Mouse (Mus musculus): Measurements from ENCODE around the gene Pm20d2. TPM values are rescaled to one million over a fixed set of nuclear protein-coding genes. Genes with fewer than 3 reads are reported as not detected.
A peak's percentile ranks its signal among the peaks of the same experiment; 100 is the strongest.

Pm20d2 gene
- total RNA-seq (2021), result 10 to 100 TPM; 29.3 to 30.2 TPM
- long read RNA-seq, experiment 1, transcript Pm20d2-201 (7 exons, 1,445 nt), result major isoform, 8 of 14 reads
- long read RNA-seq, experiment 1, partial matches to known transcripts, result 1 of 14 reads
- long read RNA-seq, experiment 1, other reads (novel, unspliced or antisense), result 4 of 14 reads
- long read RNA-seq, experiment 2, partial matches to known transcripts, result 0 of 6 reads
- long read RNA-seq, experiment 2, other reads (novel, unspliced or antisense), result 2 of 6 reads

- intact Hi-C loops (cut with DNase I), result loop anchor here (5.0 kb wide), 2 partner anchors 42 to 58 kb away; no protein-coding TSS in a partner anchor
- no peak for DNase-seq
Measured at GRCm38 (mm10) chr4:33189735-33190036, at the start of gene Pm20d2. Gene Pm20d2, minus strand, starts transcription at chr4:33189737.

GRCm38 (mm10) chr4:33230881-33231280, 41.3 kb upstream of the Pm20d2 start:
- DNase-seq, result no peak
- intact Hi-C loops (cut with DNase I), result no loop called here

GRCm38 (mm10) chr4:33229639-33230038, 40.1 kb upstream of the Pm20d2 start:
- DNase-seq, result no peak
- intact Hi-C loops (cut with DNase I), result no loop called here

GRCm38 (mm10) chr4:33227164-33227563, 37.6 kb upstream of the Pm20d2 start:
- intact Hi-C loops (cut with DNase I), result no loop called here
- no peak for DNase-seq

- DNase-seq, result no peak
- intact Hi-C loops (cut with DNase I), result no loop called here
Measured at GRCm38 (mm10) chr4:33224003-33224675, 34.6 kb upstream of the Pm20d2 start.

- intact Hi-C loops (cut with DNase I), result no loop called here
- no peak for DNase-seq
Measured at GRCm38 (mm10) chr4:33221847-33222246, 32.3 kb upstream of the Pm20d2 start.

GRCm38 (mm10) chr4:33208881-33209841, 19.6 kb upstream of the Pm20d2 start, which contains the start of gene Srsf12:
Gene Srsf12, plus strand, starts transcription at chr4:33208991.
- DNase-seq, result peak; percentile 11 to 20

GRCm38 (mm10) chr4:33207551-33207950, 18.0 kb upstream of the Pm20d2 start:
- intact Hi-C loops (cut with DNase I), result loop anchor here (5.0 kb wide), 1 partner anchor 60 kb away; no protein-coding TSS in a partner anchor

More at GRCm38 (mm10) chr4:33208881-33209841, 19.6 kb upstream of the Pm20d2 start, which contains the start of gene Srsf12:
- intact Hi-C loops (cut with DNase I), result loop anchor here (5.0 kb wide), 1 partner anchor 62 kb away; no protein-coding TSS in a partner anchor

GRCm38 (mm10) chr4:33204682-33205081, 15.1 kb upstream of the Pm20d2 start:
- DNase-seq, result peak; percentile 54 to 61
- intact Hi-C loops (cut with DNase I), result loop anchor here (2.0 to 5.0 kb wide), 3 partner anchors 57 to 88 kb away; no protein-coding TSS in a partner anchor

More at GRCm38 (mm10) chr4:33207551-33207950, 18.0 kb upstream of the Pm20d2 start:
- DNase-seq, result no peak

GRCm38 (mm10) chr4:33198117-33198516, 8.6 kb upstream of the Pm20d2 start:
- DNase-seq, result no peak
- intact Hi-C loops (cut with DNase I), result no loop called here

- intact Hi-C loops (cut with DNase I), result loop anchor here (5.0 kb wide), 1 partner anchor 58 kb away; no protein-coding TSS in a partner anchor
Measured at GRCm38 (mm10) chr4:33188781-33189734, 479 bp downstream of the Pm20d2 start.

GRCm38 (mm10) chr4:33188164-33188563, 1.4 kb downstream of the Pm20d2 start:
- DNase-seq, result peak; percentile 20 to 48
- intact Hi-C loops (cut with DNase I), result loop anchor here (5.0 kb wide), 1 partner anchor 59 kb away; no protein-coding TSS in a partner anchor

More at GRCm38 (mm10) chr4:33188781-33189734, 479 bp downstream of the Pm20d2 start:
- DNase-seq, result peak; percentile 84 to 93

GRCm38 (mm10) chr4:33183477-33183876, 6.1 kb downstream of the Pm20d2 start:
- DNase-seq, result no peak
- intact Hi-C loops (cut with DNase I), result no loop called here

- intact Hi-C loops (cut with DNase I), result no loop called here
- DNase-seq, result no peak
Measured at GRCm38 (mm10) chr4:33152087-33153038, 37.2 kb downstream of the Pm20d2 start.

- intact Hi-C loops (cut with DNase I), result loop anchor here (5.0 kb wide), 2 partner anchors 43 to 58 kb away; partner anchors contain the start of gene Srsf12
- no peak for DNase-seq
Measured at GRCm38 (mm10) chr4:33149150-33149549, 40.4 kb downstream of the Pm20d2 start.

- DNase-seq, result peak; percentile 33 to 63
- intact Hi-C loops (cut with DNase I), result loop anchor here (1.0 to 5.0 kb wide), 3 partner anchors 44 to 144 kb away; partner anchors contain the start of gene Srsf12
Measured at GRCm38 (mm10) chr4:33147825-33148224, 41.7 kb downstream of the Pm20d2 start.

GRCm38 (mm10) chr4:33146679-33147291, 42.8 kb downstream of the Pm20d2 start:
- DNase-seq, result no peak
- intact Hi-C loops (cut with DNase I), result loop anchor here (5.0 kb wide), 2 partner anchors 46 to 61 kb away; partner anchors contain the start of gene Srsf12

Measured in heart, postnatal 14 days (tissue).